Mouse (Mus musculus) layer of hippocampus, adult 9-10 months (tissue): ENCODE results near the gene Mettl6.

Source experiments
- DNase-seq: peaks from one replicate; pipeline ENCODE4 v3.0.0; 2022; ENCODE audit warnings: low spot score

Gene Mettl6

GRCm38 (mm10) chr14:31433126-31433525, 61.7 kb downstream of the Mettl6 start:
- DNase-seq = no peak

DNA sequence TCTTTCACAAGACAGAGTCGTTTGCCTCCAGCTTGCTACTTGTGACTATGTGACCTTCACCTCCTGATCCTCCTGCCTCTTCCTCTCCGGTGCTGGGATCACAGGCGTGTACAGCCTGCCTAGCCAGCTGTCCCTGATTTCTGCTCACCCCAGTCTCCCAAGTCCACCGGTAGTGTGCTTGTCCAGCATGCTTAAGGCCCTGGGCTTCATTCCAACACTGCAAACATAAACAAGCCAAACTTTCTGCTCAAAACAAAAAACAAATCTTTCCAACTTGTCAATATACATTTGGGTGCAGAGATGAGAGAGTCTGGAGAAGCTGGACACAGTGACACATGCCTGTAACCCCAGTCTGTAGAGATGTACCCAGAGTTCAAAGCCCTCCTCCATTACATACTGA, 62.4 kb downstream of the Mettl6 start:
- no peak for DNase-seq

DNA sequence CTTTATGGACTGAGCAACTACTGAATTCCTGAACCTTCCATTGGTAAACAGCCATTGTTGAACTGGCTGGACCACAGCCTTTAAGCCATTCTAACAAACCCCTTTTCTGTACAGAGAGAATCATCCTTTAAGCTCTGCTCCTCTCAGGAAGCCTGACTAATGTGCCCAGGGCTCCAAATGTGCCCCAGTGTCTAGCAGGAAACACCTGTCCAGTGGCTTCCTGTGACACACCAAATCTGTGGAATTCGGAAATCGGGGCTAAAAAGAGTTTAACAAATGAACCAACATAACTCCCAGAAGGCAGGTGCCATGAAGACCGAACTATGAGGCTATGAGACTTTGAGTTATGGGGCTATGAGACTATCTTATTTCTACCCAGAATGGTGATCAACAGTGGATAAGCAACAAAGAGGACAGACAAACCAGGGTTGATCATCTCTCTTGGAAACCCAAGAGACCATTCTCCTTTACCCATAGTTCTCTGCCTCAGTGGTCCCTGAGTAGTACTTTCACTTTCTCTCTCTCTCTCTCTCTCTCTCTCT, 63.0 kb downstream of the Mettl6 start:
- DNase-seq = no peak

- DNase-seq = no peak
Observed at GRCm38 (mm10) chr14:31429004-31429395, 65.8 kb downstream of the Mettl6 start.

DNA sequence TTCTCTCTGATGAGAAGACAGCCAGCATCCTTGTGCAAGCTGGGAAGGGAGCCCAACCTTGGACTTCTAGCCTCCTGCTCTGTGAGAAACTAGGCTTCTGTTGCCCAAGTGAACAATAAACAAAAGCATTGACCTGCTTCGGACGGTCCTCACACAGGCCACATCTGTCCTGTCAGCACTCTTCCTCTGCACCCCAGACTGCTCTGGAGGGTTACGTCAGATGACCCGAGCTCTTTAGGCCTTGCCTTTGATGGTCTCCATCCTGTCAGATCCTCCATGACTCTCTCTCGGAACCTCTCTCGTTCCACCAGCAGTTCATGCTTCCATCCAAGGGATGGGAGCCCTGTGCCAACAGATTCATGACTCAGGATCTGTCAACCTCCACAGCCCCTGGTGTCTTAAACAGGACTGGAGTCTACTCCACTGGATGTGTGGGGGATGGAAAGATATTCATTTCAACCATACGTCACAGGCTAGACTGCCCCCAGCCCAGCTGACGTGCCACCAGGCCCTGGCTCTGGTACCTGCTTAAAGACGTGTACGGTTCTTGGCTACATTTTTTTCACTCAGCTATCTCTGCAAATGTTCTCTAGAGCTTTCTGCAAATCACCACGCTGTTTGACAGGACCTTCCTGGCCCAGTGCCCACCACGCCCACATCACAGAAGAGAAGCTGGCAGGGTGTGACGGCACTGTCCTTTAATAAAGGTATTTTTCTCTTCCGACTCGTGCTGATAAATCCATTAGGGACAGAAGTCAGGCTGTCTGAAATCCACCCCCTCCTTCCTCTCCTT, 66.4 kb downstream of the Mettl6 start:
- DNase-seq = peak; percentile 55
